Mouse (Mus musculus) heart, embryonic 15.5 days (tissue): ENCODE measurements at regions not wholly inside any gene's neighbourhood (a gene's known extent, or its start where the extent isn't known, plus 50 kb on each side); places are given as distances from the start of the nearest gene placed in this dataset.

ENCODE experiments used
- ATAC-seq: fragments of 200-750 bp; cut with Nextera tagmentation; replicated peaks from 2 replicates; pipeline ENCODE4 v1.8.0; 2017; ENCODE audit warnings: low read depth, moderate TSS enrichment; ENCODE audit not compliant: insufficient number of reproducible peaks, insufficient read depth, low FRiP score
- H3K27ac ChIP-seq: fragments of 300-500 bp; sonication (generic); 2 replicates; pipeline ENCODE4 v1.5.1; 2015; ENCODE audit warnings: mild to moderate bottlenecking, inconsistent platforms
- H3K27me3 ChIP-seq: fragments of 300-500 bp; sonication (generic); 2 replicates; pipeline ENCODE4 v1.6.1; 2015; ENCODE audit warnings: inconsistent platforms
- H3K36me3 ChIP-seq: fragments of 300-500 bp; sonication (generic); 2 replicates; pipeline ENCODE4 v1.6.1; 2015; ENCODE audit warnings: mild to moderate bottlenecking, inconsistent platforms
- H3K4me1 ChIP-seq: fragments of 300-500 bp; sonication (generic); replicated peaks from 2 replicates; pipeline ENCODE4 v1.6.1; 2015; ENCODE audit warnings: inconsistent platforms
- H3K4me2 ChIP-seq: fragments of 300-500 bp; sonication (generic); 2 replicates; pipeline ENCODE4 v1.6.1; 2015; ENCODE audit warnings: inconsistent platforms, mild to moderate bottlenecking, moderate library complexity
- H3K4me3 ChIP-seq: fragments of 300-500 bp; sonication (generic); 2 replicates; pipeline ENCODE4 v1.5.1; 2015; ENCODE audit warnings: mild to moderate bottlenecking, inconsistent platforms
- H3K9ac ChIP-seq: fragments of 300-500 bp; sonication (generic); 2 replicates; pipeline ENCODE4 v1.6.1; 2015; ENCODE audit warnings: mild to moderate bottlenecking, inconsistent platforms
- H3K9me3 ChIP-seq: fragments of 300-500 bp; sonication (generic); replicated peaks from 2 replicates; pipeline ENCODE4 v1.6.1; 2016; ENCODE audit warnings: inconsistent platforms
- WGBS: fragments of 180-500 bp; shearing (Covaris S2); methylation state at CpG from one replicate; pipeline ENCODE4 v1.1.7; 2015; ENCODE audit warnings: mixed read lengths; 5-methylcytosine and 5-hydroxymethylcytosine counted together

DNA sequence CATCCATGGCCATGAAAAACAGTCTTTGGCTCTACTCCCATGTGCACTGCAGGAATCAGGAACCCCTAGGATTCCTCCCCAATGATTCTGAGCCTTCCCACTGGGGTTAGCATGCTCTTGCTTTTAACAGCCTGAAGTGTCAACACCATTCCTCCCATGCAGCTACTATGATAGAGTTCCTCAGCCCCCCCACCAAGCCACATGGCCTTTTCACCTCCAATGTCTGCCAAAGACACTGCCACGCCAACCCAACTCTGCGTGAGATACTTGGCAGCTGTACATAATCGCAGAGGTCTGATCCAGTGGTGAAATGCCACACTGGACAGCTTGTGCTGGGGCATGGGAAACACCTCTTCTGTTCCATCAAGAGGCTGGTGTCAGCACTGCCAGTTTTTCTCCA, 128.6 kb upstream of the H2al1a start:
- Histone ChIP-seq H3K4me3 (no peak overlapping the region), H3K4me1 (no peaks in the 10 kb centered on the region), H3K27me3 (no peaks in the 10 kb centered on the region), H3K4me2 (no peak overlapping the region), H3K9ac (no peak overlapping the region), H3K27ac (no peak overlapping the region), H3K9me3 (no peaks in the 10 kb centered on the region), H3K36me3 (no peaks in the 10 kb centered on the region)
- WGBS, result 55% methylated on average over 3 of the region's 3 CpGs
- ATAC-seq, result peak; percentile 53; the same call in 1 of the 2 replicates

GRCm38 (mm10) chrX:11180194-11180816, 118.8 kb upstream of the H2al1a start:
- Histone ChIP-seq H3K36me3 (no peaks in the 10 kb centered on the region), H3K27ac (no peak overlapping the region), H3K9ac (no peak overlapping the region), H3K27me3 (no peaks in the 10 kb centered on the region), H3K4me3 (no peak overlapping the region), H3K9me3 (no peaks in the 10 kb centered on the region), H3K4me2 (no peak overlapping the region), H3K4me1 (no peaks in the 10 kb centered on the region)
- ATAC-seq, result no peak
- WGBS, result 46% methylated on average over 7 of the region's 7 CpGs

GRCm38 (mm10) chrX:11181855-11182254, 117.2 kb upstream of the H2al1a start:
- ATAC-seq, result no peak
- H3K9me3 ChIP-seq, result no peaks in the 10 kb centered on the region
- WGBS, result 76% methylated on average over 12 of the region's 12 CpGs
- no peaks in the 10 kb centered on the region for H3K27me3 ChIP-seq
- no peak overlapping the region for H3K9ac ChIP-seq
- H3K27ac ChIP-seq, result no peak overlapping the region
- no peaks in the 10 kb centered on the region for H3K4me1 ChIP-seq
- H3K4me2 ChIP-seq, result no peak overlapping the region
- no peaks in the 10 kb centered on the region for H3K36me3 ChIP-seq
- H3K4me3 ChIP-seq, result no peak overlapping the region

DNA sequence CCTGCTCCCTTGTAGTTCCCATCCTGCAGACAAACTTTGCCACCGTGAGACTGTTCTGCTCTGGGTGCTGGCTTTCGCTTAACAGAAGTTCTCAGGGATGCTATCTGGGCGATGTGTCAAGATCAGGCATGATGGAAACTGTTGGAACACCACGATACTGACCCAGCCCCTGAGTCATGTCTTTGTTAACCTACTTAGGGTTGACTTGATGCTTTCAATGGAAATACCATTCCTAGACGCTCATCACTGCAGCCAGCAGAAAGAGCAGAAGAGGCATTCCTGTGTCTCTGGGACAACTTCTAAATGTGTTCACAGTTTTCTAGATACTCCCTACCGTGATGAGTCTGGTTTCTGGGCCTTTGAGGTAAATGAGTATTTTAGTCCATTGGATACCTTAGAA, 108.2 kb upstream of the H2al1a start:
- Histone ChIP-seq H3K36me3 (no peaks in the 10 kb centered on the region), H3K4me3 (no peak overlapping the region), H3K4me2 (no peak overlapping the region), H3K9ac (no peak overlapping the region), H3K27ac (no peak overlapping the region), H3K27me3 (peaks cover 2% of the 10 kb centered on the region; the same call in 1 of the 2 replicates), H3K9me3 (no peaks in the 10 kb centered on the region), H3K4me1 (no peaks in the 10 kb centered on the region)
- WGBS, result 89% methylated on average over 6 of the region's 6 CpGs
- no peak for ATAC-seq

GRCm38 (mm10) chrX:11204135-11204534, 94.9 kb upstream of the H2al1a start:
- no peaks in the 10 kb centered on the region for H3K27me3 ChIP-seq
- no peak for ATAC-seq
- H3K4me2 ChIP-seq, result no peak overlapping the region
- H3K4me3 ChIP-seq, result no peak overlapping the region
- H3K4me1 ChIP-seq, result no peaks in the 10 kb centered on the region
- no peaks in the 10 kb centered on the region for H3K36me3 ChIP-seq
- no peak overlapping the region for H3K9ac ChIP-seq
- no peaks in the 10 kb centered on the region for H3K9me3 ChIP-seq
- 47% methylated on average over 2 of the region's 2 CpGs for WGBS
- no peak overlapping the region for H3K27ac ChIP-seq

DNA sequence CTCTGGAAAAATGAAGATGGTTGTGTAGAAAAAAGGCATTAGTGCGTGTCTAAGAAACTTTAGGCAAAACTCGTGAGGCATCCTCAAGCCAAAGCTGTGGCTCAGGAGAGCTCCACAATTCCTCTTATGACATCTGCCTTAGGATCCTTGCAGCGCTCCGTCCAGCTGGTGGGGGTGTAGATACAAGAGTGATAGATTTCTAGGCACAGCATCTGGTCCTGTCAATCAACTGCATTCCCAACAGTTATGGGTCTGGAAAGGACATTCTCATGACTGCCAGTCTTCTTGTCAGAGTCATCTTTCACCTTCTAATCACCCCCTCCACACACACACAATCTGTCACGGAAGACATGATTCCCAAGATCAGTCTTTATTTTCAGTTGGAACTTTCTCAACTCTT, 89.2 kb upstream of the H2al1a start:
- Histone ChIP-seq H3K27me3 (no peaks in the 10 kb centered on the region), H3K4me3 (no peak overlapping the region), H3K9me3 (no peaks in the 10 kb centered on the region), H3K4me1 (no peaks in the 10 kb centered on the region), H3K36me3 (no peaks in the 10 kb centered on the region), H3K9ac (no peak overlapping the region), H3K27ac (no peak overlapping the region), H3K4me2 (no peak overlapping the region)
- WGBS, result 77% methylated on average over 5 of the region's 5 CpGs
- no peak for ATAC-seq

DNA sequence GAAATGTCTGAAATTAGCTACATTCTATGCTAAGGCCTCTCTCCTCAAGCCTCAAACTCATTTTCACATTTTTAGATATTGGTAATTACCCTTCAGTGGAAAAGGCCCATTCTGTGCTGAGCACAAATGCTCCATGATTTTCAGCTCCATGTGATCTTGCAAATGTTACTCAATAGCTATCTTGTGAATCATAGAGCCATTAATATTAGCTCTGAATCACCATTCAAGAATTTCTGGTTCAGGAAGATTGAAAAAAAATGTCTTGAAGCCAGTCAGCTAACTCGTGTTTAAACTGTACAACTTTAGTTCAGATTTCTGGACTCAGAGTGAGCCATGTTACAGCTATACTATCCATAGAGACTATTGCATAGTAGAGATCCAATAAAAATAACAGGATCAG, 86.2 kb upstream of the H2al1a start:
- H3K27me3 ChIP-seq, result peaks cover 4% of the 10 kb centered on the region; the same call in 1 of the 2 replicates
- H3K4me2 ChIP-seq, result no peak overlapping the region
- H3K36me3 ChIP-seq, result no peaks in the 10 kb centered on the region
- H3K4me3 ChIP-seq, result no peak overlapping the region
- H3K27ac ChIP-seq, result no peak overlapping the region
- H3K9me3 ChIP-seq, result no peaks in the 10 kb centered on the region
- no peak for ATAC-seq
- no peaks in the 10 kb centered on the region for H3K4me1 ChIP-seq
- H3K9ac ChIP-seq, result no peak overlapping the region
- WGBS, result 56% methylated on average over 1 of the region's 1 CpGs

DNA sequence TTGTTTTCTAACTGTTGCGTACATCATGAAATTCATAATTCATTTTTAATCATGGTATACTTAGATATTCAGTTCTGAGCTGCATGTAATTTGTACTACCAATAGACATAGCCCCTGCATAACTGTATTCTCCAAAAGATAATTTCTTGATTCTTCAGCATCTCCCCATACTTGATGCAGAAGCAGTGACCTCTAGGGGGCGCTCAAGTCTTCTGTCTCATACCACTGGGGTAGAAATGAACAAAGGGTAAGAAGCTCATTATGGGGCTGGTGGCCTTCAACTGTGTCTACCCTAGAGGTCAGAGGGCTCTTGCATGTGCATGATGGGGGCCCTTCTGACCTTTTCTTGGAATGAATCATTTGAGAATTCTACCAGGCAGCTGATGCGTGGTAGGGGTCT, 85.6 kb upstream of the H2al1a start:
- no peaks in the 10 kb centered on the region for H3K4me1 ChIP-seq
- no peak overlapping the region for H3K9ac ChIP-seq
- peaks cover 4% of the 10 kb centered on the region; the same call in 1 of the 2 replicates for H3K27me3 ChIP-seq
- no peak overlapping the region for H3K27ac ChIP-seq
- 63% methylated on average over 3 of the region's 3 CpGs for WGBS
- H3K9me3 ChIP-seq, result no peaks in the 10 kb centered on the region
- no peak overlapping the region for H3K4me2 ChIP-seq
- no peak overlapping the region for H3K4me3 ChIP-seq
- ATAC-seq, result no peak
- H3K36me3 ChIP-seq, result no peaks in the 10 kb centered on the region

DNA sequence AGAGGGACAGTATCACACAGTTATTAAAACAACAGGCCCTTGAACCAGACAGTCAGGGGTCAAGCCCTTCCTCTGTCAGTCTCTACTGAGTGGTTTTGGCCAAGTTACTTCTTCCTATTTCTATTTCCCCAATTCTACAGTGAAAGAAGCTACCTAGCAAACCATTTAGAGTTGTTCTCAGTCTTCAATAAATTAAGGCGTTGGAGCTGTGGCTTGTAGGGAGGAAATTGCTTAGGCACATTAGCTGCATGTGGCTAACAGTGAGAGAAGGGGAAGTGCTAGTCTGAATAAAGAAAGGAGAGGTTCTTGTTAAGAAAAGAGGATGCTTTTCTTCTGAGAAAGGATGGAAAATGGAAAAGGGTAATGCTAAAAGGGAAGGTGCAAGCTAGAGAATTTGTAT, 60.0 kb upstream of the H2al1a start:
- Histone ChIP-seq H3K4me3 (no peak overlapping the region), H3K36me3 (no peaks in the 10 kb centered on the region), H3K27me3 (peaks cover 3% of the 10 kb centered on the region; the same call in 1 of the 2 replicates), H3K4me1 (no peaks in the 10 kb centered on the region), H3K4me2 (no peak overlapping the region), H3K9ac (no peak overlapping the region), H3K27ac (no peak overlapping the region), H3K9me3 (no peaks in the 10 kb centered on the region)
- no peak for ATAC-seq
- WGBS, result 69% methylated on average over 1 of the region's 1 CpGs

DNA sequence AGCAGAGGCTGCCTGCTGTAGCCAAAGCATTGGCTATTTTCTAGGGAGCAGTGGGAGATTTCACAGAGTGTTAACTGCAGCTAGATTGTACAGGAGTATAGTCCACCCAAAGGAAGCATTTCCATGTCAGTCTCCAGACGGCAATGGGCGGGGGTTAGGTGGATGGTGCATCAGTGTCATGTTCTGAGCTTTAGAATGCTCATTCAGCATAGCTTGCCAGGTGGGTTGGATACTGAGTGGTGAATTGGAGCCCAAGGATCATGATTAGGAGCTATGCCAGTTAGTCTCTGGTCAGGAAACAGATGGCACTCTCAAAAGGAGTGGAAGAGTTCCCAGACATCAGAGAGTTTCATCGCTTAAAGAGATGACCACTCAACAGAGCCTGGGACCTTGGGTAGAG, 53.5 kb upstream of the H2al1a start:
- WGBS, result 80% methylated on average over 3 of the region's 3 CpGs

More for the DNA sequence above, 53.5 kb upstream of the H2al1a start:
- ATAC-seq, result no peak
- no peak overlapping the region for H3K27ac ChIP-seq
- H3K27me3 ChIP-seq, result 0 out of 2 replicates have a peak, but pooled peaks cover 5% of the 10 kb centered on the region
- H3K4me3 ChIP-seq, result no peak overlapping the region
- no peaks in the 10 kb centered on the region for H3K4me1 ChIP-seq
- no peak overlapping the region for H3K4me2 ChIP-seq
- no peaks in the 10 kb centered on the region for H3K36me3 ChIP-seq
- H3K9me3 ChIP-seq, result no peaks in the 10 kb centered on the region
- no peak overlapping the region for H3K9ac ChIP-seq
